Mouse (Mus musculus) heart, postnatal 36 days (tissue): Measurements from ENCODE around the gene Rnaset2b. TPM values are rescaled to one million over a fixed set of nuclear protein-coding genes. Genes with fewer than 3 reads are reported as not detected.

Source experiments
- total RNA-seq, 2 experiments: library from RNA; stranded (reverse); gene quantifications; 2 replicates each; pipeline ENCODE4 v1.2.3; 2021

Rnaset2b gene
- total RNA-seq, 2 experiments from 2014 or later, result 172 to 181 TPM

Other genes starting within 250 kb of the Rnaset2b start
- 10 to 100 TPM; 35.0 to 43.3 TPM for gene Ezr, start 187.8 kb upstream of the Rnaset2b start, total RNA-seq
- gene Rsph3b, start 22.0 kb upstream of the Rnaset2b start, total RNA-seq, result 10 to 100 TPM; 58.5 to 59.3 TPM
- gene Tagap1, start 9.5 kb upstream of the Rnaset2b start, total RNA-seq, result 1 to 10 TPM; 7.0 to 7.5 TPM
- not detected for gene Gm49721, start 8.3 kb downstream of the Rnaset2b start, total RNA-seq
- gene Gm1604a, start 54.9 kb downstream of the Rnaset2b start, total RNA-seq, result not detected
- 10 to 100 TPM; 27.1 to 28.5 TPM for gene Rps6ka2, start 199.5 kb downstream of the Rnaset2b start, total RNA-seq